Mouse (Mus musculus): ENCODE data around the gene Tas1r3. TPM values are rescaled to one million over a fixed set of nuclear protein-coding genes. Genes with fewer than 3 reads are reported as not detected.

The Tas1r3 gene
- total RNA-seq, 1 experiment from 2014 or later = 0.09 TPM

DNA sequence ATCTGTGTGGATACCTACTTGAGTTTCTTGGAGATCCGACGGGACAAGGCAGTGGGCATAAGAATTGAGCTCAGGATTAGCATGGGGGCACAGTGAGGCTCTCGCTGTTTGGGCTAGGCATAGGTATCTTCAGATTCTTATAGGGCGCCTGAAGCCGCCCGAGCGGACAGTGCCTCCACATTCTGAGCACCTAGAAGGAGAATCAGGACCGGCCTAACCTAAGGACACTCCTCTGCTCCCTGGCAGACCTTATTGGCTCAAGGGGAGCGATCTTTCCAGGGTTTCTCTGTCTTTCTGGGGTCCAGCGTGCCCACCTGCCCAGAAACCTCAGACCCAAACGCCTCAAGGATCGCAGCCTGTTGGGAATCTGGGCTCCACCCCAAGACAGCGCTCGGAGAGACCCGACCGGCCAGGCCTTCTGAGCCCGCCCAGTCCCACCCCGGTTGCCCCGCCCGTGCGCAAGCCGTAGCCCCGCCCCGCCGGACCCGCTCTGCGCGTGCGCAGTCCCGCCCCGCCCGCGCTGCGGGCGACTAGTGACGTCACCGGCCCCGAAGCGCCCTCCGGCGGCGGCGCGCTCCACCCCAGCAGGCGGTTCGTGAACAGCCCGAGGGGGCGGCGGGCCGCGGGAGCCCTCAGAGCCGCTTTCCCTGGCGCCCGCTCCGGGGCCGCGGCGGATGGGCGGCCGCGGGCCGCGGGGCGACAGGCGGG, 16.1 kb downstream of the Tas1r3 start, which contains the start of gene Dvl1:
Gene Dvl1 (plus strand): TSS at position 532 of the 708 bp plus-strand sequence.
- peak; percentile 71 for ATAC-seq (replicated peaks; ENCODE audit: low read depth, poor library complexity, severe bottlenecking)

GRCm38 (mm10) chr4:155843231-155843630, 19.9 kb downstream of the Tas1r3 start:
- no peak for ATAC-seq (replicated peaks; ENCODE audit: low read depth, poor library complexity, severe bottlenecking)

- ATAC-seq (replicated peaks; ENCODE audit: low read depth, poor library complexity, severe bottlenecking) = no peak
Observed at GRCm38 (mm10) chr4:155841651-155842270, 21.4 kb downstream of the Tas1r3 start.

DNA sequence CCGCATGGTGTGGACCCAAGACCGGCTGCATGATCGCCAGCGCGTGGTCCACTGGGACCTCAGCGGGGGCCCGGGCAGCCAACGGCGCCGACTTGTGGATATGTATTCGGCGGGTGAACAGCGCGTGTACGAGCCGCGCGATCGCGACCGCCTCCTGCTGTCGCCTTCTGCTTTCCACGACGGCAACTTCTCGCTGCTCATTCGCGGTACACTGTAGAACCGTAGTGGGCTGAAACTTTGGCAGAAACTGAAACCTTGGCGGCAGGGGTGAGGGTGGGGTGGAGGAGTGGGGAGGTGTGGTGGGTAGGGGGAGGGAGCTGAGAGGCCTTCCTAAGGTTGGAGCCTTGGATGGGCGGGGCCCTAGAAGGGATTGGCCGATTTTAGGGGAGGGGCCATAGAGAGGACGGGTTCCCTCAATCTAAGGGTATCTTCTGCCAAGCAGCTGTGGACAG, 22.1 kb downstream of the Tas1r3 start:
- peak; percentile 64 for ATAC-seq (replicated peaks; ENCODE audit: low read depth, poor library complexity, severe bottlenecking)

GRCm38 (mm10) chr4:155840076-155841002, 22.8 kb downstream of the Tas1r3 start:
- no peak for ATAC-seq (replicated peaks; ENCODE audit: low read depth, poor library complexity, severe bottlenecking)

GRCm38 (mm10) chr4:155839483-155839910, 23.7 kb downstream of the Tas1r3 start, which contains the start of gene Mxra8:
Gene Mxra8, plus strand, starts transcription at chr4:155839680.
- ATAC-seq (replicated peaks; ENCODE audit: low read depth, poor library complexity, severe bottlenecking) = no peak

DNA sequence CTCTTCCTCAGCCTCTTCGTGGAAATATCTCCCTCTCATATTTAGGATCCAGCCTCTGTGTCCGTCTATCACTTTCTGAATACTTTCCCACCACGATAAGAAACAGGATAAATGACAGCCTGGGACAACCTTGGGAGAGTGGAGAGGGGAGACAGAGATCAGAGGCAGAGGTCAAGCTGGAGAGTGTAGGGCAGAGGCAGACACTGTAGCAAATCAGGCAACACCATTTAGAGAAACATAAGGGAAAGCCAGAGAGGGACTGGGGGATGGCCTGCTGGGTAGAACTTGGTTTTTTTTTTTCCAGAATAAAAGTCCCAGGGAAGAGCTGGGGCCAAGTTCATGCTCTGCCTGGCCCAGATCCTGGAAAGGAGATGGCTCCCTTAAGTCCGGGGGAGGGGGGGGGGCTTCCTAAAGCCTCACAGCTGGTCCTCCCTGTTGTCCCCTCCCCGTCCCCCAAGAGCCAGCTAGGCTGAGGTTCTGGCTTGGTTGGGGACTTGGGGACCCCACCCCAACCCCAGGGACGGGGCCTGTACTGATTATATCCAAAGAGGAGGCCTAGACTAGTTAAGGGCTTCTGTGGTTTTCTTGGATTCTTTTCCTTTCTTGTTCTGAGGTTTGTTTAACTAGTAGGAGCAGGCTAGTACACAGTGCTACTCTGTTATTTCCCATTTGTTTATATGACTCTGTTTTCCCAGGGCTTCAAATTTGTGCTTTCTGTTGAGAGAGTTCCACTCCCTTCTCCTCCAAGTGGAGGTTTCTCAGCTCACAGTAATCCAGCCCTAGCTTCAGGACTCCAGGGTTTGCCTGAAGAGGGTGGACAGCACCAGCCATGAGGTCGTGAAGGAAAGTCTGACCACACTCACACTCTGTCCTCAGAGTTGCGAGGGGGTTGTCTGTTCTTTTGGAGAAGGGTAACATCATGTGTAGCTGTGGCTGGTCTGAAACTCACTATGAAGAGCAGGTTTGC, 24.7 kb downstream of the Tas1r3 start:
- ATAC-seq (replicated peaks; ENCODE audit: low read depth, poor library complexity, severe bottlenecking) = no peak

- ATAC-seq (replicated peaks; ENCODE audit: low read depth, poor library complexity, severe bottlenecking) = peak; percentile 37
Observed at GRCm38 (mm10) chr4:155837404-155838010, 25.7 kb downstream of the Tas1r3 start.

DNA sequence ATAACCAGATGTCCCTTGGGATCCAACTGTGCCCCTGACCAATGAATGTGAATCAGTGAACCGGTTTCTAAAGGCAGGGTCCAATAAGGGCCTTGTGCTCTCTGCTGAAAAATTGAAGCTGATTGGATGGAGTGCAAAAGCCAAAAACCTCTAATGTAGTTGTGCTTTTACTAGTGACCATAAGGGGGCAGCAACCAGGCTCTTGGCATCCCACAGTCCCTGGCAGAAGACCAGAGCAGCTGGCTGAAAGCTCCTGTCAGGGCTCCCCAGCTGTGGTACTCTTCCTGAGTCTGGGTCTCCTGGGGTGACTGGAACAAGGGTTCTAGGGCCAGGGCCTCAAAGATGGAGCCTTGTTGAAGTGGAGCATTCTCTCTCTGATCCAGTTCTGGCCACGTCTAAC, 29.3 kb downstream of the Tas1r3 start:
- peak; percentile 48 for ATAC-seq (replicated peaks; ENCODE audit: low read depth, poor library complexity, severe bottlenecking)

DNA sequence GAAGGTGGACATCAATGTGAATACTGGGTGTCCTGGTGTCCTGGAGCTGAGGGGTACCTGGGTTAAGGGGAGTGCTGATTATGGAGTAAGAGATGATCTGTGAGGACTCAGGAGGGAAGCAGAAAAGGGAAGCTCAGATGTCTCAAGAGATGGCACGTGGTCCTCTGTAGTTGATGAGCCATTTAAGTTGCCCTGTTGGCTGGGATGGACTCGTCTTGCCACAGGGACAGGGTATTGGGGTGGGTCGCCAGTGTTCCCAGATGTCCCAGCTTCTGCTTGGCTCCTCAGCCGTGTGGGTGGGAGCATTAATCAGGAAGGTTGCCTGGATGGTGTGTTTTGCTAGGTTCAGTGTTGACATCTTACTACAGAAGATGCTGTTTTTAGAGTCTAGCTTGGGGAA, 29.9 kb downstream of the Tas1r3 start:
- ATAC-seq (replicated peaks; ENCODE audit: low read depth, poor library complexity, severe bottlenecking) = no peak

DNA sequence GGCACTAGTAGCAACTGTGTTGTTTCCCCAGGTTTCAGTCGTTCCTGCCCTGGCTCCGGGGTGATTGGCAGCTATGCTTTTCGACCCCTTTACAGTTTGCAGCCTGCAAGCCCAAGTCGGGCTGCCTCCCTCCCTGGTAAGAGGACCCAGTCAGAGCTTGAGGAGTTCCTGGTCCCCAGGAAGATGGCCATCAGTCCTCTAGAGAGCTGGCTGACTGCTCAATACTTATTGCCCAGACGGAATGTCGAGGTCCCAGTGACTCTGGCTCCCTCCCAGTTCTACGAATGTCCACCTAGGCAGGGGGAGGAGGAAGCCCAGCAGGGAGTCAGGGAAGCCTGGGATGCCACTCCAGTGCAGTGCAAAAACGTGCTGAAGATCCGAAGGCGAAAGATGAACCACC, 30.8 kb downstream of the Tas1r3 start:
- no peak for ATAC-seq (replicated peaks; ENCODE audit: low read depth, poor library complexity, severe bottlenecking)

- ATAC-seq (replicated peaks; ENCODE audit: low read depth, poor library complexity, severe bottlenecking) = no peak
Observed at GRCm38 (mm10) chr4:155831831-155832230, 31.3 kb downstream of the Tas1r3 start.

DNA sequence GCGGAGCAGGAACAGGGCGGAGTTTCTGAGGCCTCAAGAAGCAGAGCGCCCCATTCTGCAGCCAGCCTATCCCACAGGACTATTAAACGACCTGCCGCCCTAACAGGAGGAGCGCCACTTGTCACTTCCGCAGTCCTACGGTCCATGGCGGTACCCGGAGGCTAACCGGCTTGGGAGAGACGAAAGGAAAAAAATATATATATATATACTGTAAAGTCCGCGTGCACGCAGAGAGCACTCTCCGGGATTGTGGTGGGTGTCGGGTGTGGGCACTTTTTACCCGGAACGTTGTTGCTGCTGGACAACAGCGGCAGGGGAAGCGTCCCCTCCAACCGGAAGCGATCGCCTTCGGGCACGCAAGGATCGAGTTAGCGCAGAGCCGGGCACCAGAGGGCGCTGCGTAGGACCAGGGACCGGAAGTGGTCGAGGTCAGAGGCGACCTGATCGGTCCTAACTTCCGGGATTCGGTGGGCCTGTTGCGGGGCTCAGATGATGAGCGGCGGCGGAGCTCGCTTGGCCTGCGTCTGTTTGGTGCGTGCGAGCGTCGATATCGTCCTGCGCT, 31.9 kb downstream of the Tas1r3 start, which contains the start of gene Aurkaip1:
Gene Aurkaip1 (plus strand): TSS at position 68 of the 562 bp plus-strand sequence.
- peak; percentile 87 for ATAC-seq (replicated peaks; ENCODE audit: low read depth, poor library complexity, severe bottlenecking)

GRCm38 (mm10) chr4:155830596-155830995, 32.6 kb downstream of the Tas1r3 start:
- ATAC-seq (replicated peaks; ENCODE audit: low read depth, poor library complexity, severe bottlenecking) = no peak

- ATAC-seq (replicated peaks; ENCODE audit: low read depth, poor library complexity, severe bottlenecking) = no peak
Observed at GRCm38 (mm10) chr4:155829866-155830265, 33.3 kb downstream of the Tas1r3 start.

GRCm38 (mm10) chr4:155823443-155823842, 39.7 kb downstream of the Tas1r3 start:
- ATAC-seq (replicated peaks; ENCODE audit: low read depth, poor library complexity, severe bottlenecking) = no peak

DNA sequence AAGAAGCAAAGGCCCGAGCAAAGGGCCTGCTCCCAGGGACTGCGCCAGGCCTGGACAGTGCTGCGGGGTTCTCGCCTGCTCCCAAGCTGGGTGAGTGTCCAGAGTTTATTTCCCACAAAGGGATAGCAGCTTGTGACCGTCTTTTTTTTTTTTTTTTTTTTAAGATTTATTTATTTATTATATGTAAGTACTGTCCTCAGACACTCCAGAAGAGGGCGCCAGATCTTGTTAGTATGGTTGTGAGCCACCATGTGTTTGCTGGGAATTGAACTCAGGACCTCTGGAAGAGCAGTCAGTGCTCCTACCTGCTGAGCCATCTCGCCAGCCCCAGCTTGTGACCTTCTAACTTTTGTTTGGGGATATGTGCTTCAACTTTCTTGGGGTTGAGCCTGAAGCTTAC, 42.1 kb downstream of the Tas1r3 start:
- ATAC-seq (replicated peaks; ENCODE audit: low read depth, poor library complexity, severe bottlenecking) = 0 out of 2 replicates have a peak, but pooled peaks have one; percentile 29

DNA sequence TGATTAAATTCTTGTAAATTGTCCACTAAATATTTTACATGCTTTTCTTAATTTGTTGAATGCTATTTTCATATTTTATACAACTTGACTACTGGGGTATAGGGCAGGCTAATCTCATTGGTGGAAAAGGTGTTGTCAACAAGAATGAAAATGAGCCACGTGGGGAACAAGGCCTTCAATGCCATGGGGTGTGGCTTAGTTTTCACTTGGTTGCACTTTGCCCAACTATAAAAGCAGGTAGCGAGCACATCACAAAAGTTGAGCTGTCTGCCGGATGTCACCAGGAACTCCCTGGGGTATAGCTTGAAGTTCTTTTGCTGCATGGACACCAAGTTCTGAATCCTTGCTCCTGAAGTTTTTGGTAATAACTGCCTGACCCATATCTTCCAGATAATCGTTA, 45.6 kb downstream of the Tas1r3 start:
- no peak for ATAC-seq (replicated peaks; ENCODE audit: low read depth, poor library complexity, severe bottlenecking)
